29 mouse cellular contexts compared by ENCODE assay signal in genomic region chr11:102158024-102158423, GRCm38 (mm10). TPM values are rescaled to one million over a fixed set of nuclear protein-coding genes. Genes with fewer than 3 reads are reported as not detected.
"Had no signal": no experiment of that assay in that cellular context is flagged by ENCODE, and none has a peak within 500 bp of the region (broad histone marks: within the 10 kb centered on the region; RNA-seq: fewer than 3 reads in every experiment).

No protein-coding gene starts in this region.

RNA-seq across cellular contexts. Expression of gene Nags, which starts 12.7 kb away (rescaled TPM):
- total RNA-seq: gastrocnemius, adult 8-10 months; gastrocnemius, postnatal 14 days; gastrocnemius, postnatal 36 days; heart, postnatal 25 days; heart, postnatal 4 days; layer of hippocampus, adult 18-20 months; layer of hippocampus, postnatal 10 days; layer of hippocampus, postnatal 25 days; left cerebral cortex, postnatal 14 days; left cerebral cortex, postnatal 36 days had no signal
- polyA plus RNA-seq: heart, embryonic 14.5 days; hindbrain, embryonic 10.5 days; hindbrain, embryonic 12.5 days; hindbrain, embryonic 14.5 days; hindbrain, embryonic 16.5 days; kidney, postnatal 0 days had no signal

RNA-seq across cellular contexts. Expression of gene Pyy, which starts 50.4 kb away (rescaled TPM):
- total RNA-seq: gastrocnemius, adult 8-10 months; gastrocnemius, postnatal 14 days; gastrocnemius, postnatal 36 days; heart, adult 8-10 months; heart, postnatal 10 days; heart, postnatal 25 days; heart, postnatal 4 days; layer of hippocampus, adult 18-20 months; layer of hippocampus, postnatal 10 days; layer of hippocampus, postnatal 25 days; left cerebral cortex, adult 2 months; left cerebral cortex, postnatal 14 days; left cerebral cortex, postnatal 36 days had no signal
- polyA plus RNA-seq: frontal cortex, adult 2 months; heart, embryonic 12.5 days; heart, embryonic 14.5 days; heart, embryonic 16.5 days; inflammation-experienced regulatory T-cells, adult 6 months; kidney, adult 2 months; kidney, embryonic 15.5 days; kidney, postnatal 0 days; limb, embryonic 10.5 days; limb, embryonic 12.5 days; limb, embryonic 14.5 days; liver, embryonic 13.5 days had no signal
